Mouse (Mus musculus): ENCODE data around the gene Itga9. TPM values are rescaled to one million over a fixed set of nuclear protein-coding genes. Genes with fewer than 3 reads are reported as not detected.

Gene Itga9
- total RNA-seq, 4 experiments from 2014 or later = 2.8 to 6.1 (median 4.4) TPM

DNA sequence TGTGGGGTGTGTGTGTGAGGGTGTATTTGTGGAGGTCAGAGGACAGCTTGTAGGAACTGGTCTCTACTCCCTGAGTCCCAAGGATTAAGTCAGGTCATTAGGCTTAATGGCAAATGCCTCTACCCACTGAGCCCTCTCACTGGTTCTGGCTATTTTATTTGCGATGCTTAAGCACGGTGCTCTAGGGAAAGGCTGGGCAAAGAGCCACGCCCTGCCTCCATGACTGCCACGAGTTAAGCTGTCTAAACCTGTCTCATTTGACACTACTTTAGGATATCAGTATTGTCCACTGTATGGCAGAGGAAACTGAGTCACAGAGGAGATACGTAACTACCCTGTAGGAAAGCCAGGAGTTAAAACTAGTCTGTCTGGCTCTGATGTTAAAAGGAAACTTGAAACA is 337.5 kb downstream of the Itga9 start:
- DNase-seq (ENCODE audit: low spot score in 2 of 2) = no peak

GRCm38 (mm10) chr9:118944388-118944787 is 337.9 kb downstream of the Itga9 start:
- no peak for DNase-seq (ENCODE audit: low spot score in 2 of 2)

GRCm38 (mm10) chr9:118948486-118948885 is 342.0 kb downstream of the Itga9 start:
- DNase-seq (ENCODE audit: low spot score in 2 of 2) = no peak

- DNase-seq (ENCODE audit: low spot score in 2 of 2) = no peak
Measured at GRCm38 (mm10) chr9:118949124-118949523, 342.6 kb downstream of the Itga9 start.

DNA sequence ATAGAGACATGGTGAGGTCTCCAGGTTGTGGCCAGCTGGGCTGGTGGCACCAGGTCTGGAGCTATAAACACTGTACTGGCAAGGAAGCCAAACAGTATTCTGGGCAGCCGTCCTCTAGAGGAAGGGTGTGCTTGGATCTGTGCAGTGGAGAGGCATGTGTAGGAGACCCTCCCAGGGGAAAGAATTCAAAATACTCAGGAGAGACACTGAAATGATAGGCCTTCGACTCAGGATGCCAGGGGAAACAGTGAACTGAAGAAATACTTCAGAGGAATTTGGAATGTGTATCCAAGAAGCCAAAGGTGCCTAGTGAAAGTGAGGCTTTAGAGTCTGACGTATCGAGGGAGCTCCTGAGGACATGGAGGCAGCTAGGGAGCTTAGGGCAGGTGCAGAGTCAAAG is 343.2 kb downstream of the Itga9 start:
- no peak for DNase-seq (ENCODE audit: low spot score in 2 of 2)

DNA sequence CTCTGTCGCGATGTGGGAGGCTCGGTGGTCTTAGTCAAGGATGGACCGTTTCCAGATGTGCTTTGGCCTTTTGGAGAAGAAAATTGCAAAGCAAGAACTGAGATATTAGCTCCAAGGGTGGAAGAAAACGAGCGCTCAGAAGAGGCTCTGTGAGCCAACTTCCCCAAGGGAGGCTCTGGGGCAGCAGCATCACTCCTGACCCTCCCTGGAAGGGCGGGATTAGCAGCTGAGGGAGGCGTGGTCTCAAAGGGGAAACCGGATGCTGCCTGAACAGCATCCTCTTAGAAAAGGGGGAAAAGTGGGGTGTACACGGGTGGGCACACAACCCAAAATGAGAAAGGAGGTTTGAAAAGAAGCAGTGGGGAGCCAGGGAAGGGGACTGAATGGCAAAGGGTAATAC is 343.6 kb downstream of the Itga9 start:
- DNase-seq (ENCODE audit: low spot score in 2 of 2) = no peak

Other genes with a start within 250 kb of the Itga9 start
- gene Eomes, start 128.5 kb upstream of the Itga9 start, total RNA-seq (2022) = not detected
- gene Golga4, start 100.4 kb upstream of the Itga9 start, total RNA-seq (2022) = 100 to 1,000 TPM; 399 to 503 (median 431) TPM

Measured in gastrocnemius, adult 8-10 months (tissue).